Mouse (Mus musculus) hindbrain, postnatal 0 days (tissue): ENCODE measurements at regions not wholly inside any gene's neighbourhood (a gene's known extent, or its start where the extent isn't known, plus 50 kb on each side); places are given as distances from the start of the nearest gene placed in this dataset.

Experiments used
- ATAC-seq: fragments of 200-750 bp; cut with Nextera tagmentation; 2 replicates; pipeline ENCODE4 v1.8.0; 2017; ENCODE audit warnings: mild to moderate bottlenecking, moderate TSS enrichment, moderate library complexity
- DNase-seq: peaks from one replicate; pipeline ENCODE4 v3.0.0-alpha.2; 2015; ENCODE audit warnings: low spot score
- H3K27ac ChIP-seq: fragments of 300-500 bp; sonication (generic); 2 replicates; pipeline ENCODE4 v1.5.1; 2014; ENCODE audit warnings: mild to moderate bottlenecking
- H3K27me3 ChIP-seq: fragments of 300-500 bp; sonication (generic); 2 replicates; pipeline ENCODE4 v1.6.1; 2014; ENCODE audit warnings: low read length, mixed read lengths; ENCODE audit not compliant: insufficient read depth
- H3K36me3 ChIP-seq: fragments of 300-500 bp; sonication (generic); 2 replicates; pipeline ENCODE4 v1.6.1; 2014; ENCODE audit warnings: low read length, mixed read lengths; ENCODE audit not compliant: insufficient read depth
- H3K4me1 ChIP-seq: fragments of 300-500 bp; sonication (generic); 2 replicates; pipeline ENCODE4 v1.6.1; 2014; ENCODE audit warnings: antibody characterized with exemption, low read length, mixed read lengths; ENCODE audit not compliant: insufficient read depth
- H3K4me2 ChIP-seq: fragments of 300-500 bp; sonication (generic); 2 replicates; pipeline ENCODE4 v1.6.1; 2014; ENCODE audit warnings: low read depth, mild to moderate bottlenecking, low read length, moderate library complexity, mixed read lengths
- H3K4me3 ChIP-seq: fragments of 300-500 bp; sonication (generic); 2 replicates; pipeline ENCODE4 v1.5.1; 2014; ENCODE audit warnings: low read length
- H3K9ac ChIP-seq: fragments of 300-500 bp; sonication (generic); replicated peaks from 2 replicates; pipeline ENCODE4 v1.6.1; 2014; ENCODE audit warnings: mild to moderate bottlenecking, low read length, moderate library complexity, mixed read lengths
- H3K9me3 ChIP-seq: fragments of 300-500 bp; sonication (generic); 2 replicates; pipeline ENCODE4 v1.6.1; 2016; ENCODE audit warnings: low read length, mixed read lengths
- CTCF ChIP-seq: IDR thresholded peaks from 2 replicates; pipeline ENCODE4 v1.5.1; 2016; ENCODE audit warnings: antibody characterized with exemption, control low read depth, low read depth
- WGBS: fragments of 180-500 bp; shearing (Covaris S2); extraction: QIAGEN DNeasy Blood & Tissue Kit; methylation state at CpG from one replicate; pipeline ENCODE4 v1.1.7; 2014; 5-methylcytosine and 5-hydroxymethylcytosine counted together

- WGBS = 30% methylated on average over 12 of the region's 12 CpGs
- H3K9ac ChIP-seq = no peak overlapping the region
- H3K4me2 ChIP-seq = no peak overlapping the region
- ATAC-seq (no peak), DNase-seq (no peak)
- H3K36me3 ChIP-seq = no peaks in the 10 kb centered on the region
- H3K27me3 ChIP-seq = 0 out of 2 replicates have a peak, but pooled peaks cover 3% of the 10 kb centered on the region
- no peak overlapping the region for H3K27ac ChIP-seq
- H3K4me1 ChIP-seq = no peaks in the 10 kb centered on the region
- H3K9me3 ChIP-seq = no peaks in the 10 kb centered on the region
- no peak overlapping the region for H3K4me3 ChIP-seq
- TF ChIP-seq CTCF = no peak
These were observed 219.2 kb upstream of the Hes1 start for GRCm38 (mm10) chr16:29844706-29845596.

GRCm38 (mm10) chr16:29845597-29845986, 218.6 kb upstream of the Hes1 start:
- 0 out of 2 replicates have a peak, but pooled peaks cover 3% of the 10 kb centered on the region for H3K27me3 ChIP-seq
- H3K4me3 ChIP-seq = no peak overlapping the region
- no peak for ATAC-seq
- DNase-seq = no peak
- TF ChIP-seq CTCF = no peak
- no peak overlapping the region for H3K27ac ChIP-seq
- no peaks in the 10 kb centered on the region for H3K4me1 ChIP-seq
- no peak overlapping the region for H3K9ac ChIP-seq
- no peak overlapping the region for H3K4me2 ChIP-seq
- H3K36me3 ChIP-seq = no peaks in the 10 kb centered on the region
- no peaks in the 10 kb centered on the region for H3K9me3 ChIP-seq
- WGBS = 51% methylated on average over 8 of the region's 8 CpGs

- no peak for ATAC-seq
- no peak for DNase-seq
- Histone ChIP-seq H3K9ac (no peak overlapping the region), H3K36me3 (no peaks in the 10 kb centered on the region), H3K27me3 (0 out of 2 replicates have a peak, but pooled peaks cover 3% of the 10 kb centered on the region), H3K9me3 (no peaks in the 10 kb centered on the region), H3K27ac (no peak overlapping the region), H3K4me1 (no peaks in the 10 kb centered on the region), H3K4me3 (no peak overlapping the region), H3K4me2 (no peak overlapping the region)
- 71% methylated on average over 1 of the region's 1 CpGs for WGBS
- no peak for TF ChIP-seq CTCF
These were observed 217.1 kb upstream of the Hes1 start for GRCm38 (mm10) chr16:29847059-29847458.

- Histone ChIP-seq H3K27ac (no peak overlapping the region), H3K4me2 (no peak overlapping the region), H3K9ac (no peak overlapping the region), H3K9me3 (no peaks in the 10 kb centered on the region), H3K4me1 (no peaks in the 10 kb centered on the region), H3K27me3 (0 out of 2 replicates have a peak, but pooled peaks cover 3% of the 10 kb centered on the region), H3K36me3 (no peaks in the 10 kb centered on the region), H3K4me3 (no peak overlapping the region)
- no peak for TF ChIP-seq CTCF
- 92% methylated on average over 4 of the region's 4 CpGs for whole genome bisulfite sequencing
- DNase-seq = no peak
- ATAC-seq = no peak
These were observed 216.4 kb upstream of the Hes1 start for GRCm38 (mm10) chr16:29847734-29848133.

GRCm38 (mm10) chr16:29848527-29848926, 215.7 kb upstream of the Hes1 start:
- no peaks in the 10 kb centered on the region for H3K36me3 ChIP-seq
- H3K27ac ChIP-seq = no peak overlapping the region
- ATAC-seq (no peak), DNase-seq (no peak)
- no peaks in the 10 kb centered on the region for H3K4me1 ChIP-seq
- no peak overlapping the region for H3K4me2 ChIP-seq
- no peak overlapping the region for H3K4me3 ChIP-seq
- no peak for TF ChIP-seq CTCF
- H3K27me3 ChIP-seq = no peaks in the 10 kb centered on the region
- 89% methylated on average over 12 of the region's 12 CpGs for WGBS
- H3K9ac ChIP-seq = no peak overlapping the region
- no peaks in the 10 kb centered on the region for H3K9me3 ChIP-seq

GRCm38 (mm10) chr16:29849511-29849910, 214.7 kb upstream of the Hes1 start:
- H3K9me3 ChIP-seq = no peaks in the 10 kb centered on the region
- H3K4me3 ChIP-seq = no peak overlapping the region
- H3K4me1 ChIP-seq = no peaks in the 10 kb centered on the region
- no peaks in the 10 kb centered on the region for H3K36me3 ChIP-seq
- H3K27me3 ChIP-seq = no peaks in the 10 kb centered on the region
- H3K27ac ChIP-seq = no peak overlapping the region
- no peak for ATAC-seq
- H3K9ac ChIP-seq = no peak overlapping the region
- DNase-seq = no peak
- no peak for TF ChIP-seq CTCF
- 80% methylated on average over 7 of the region's 7 CpGs for WGBS
- H3K4me2 ChIP-seq = no peak overlapping the region

GRCm38 (mm10) chr16:29850616-29851015, 213.6 kb upstream of the Hes1 start:
- no peaks in the 10 kb centered on the region for H3K9me3 ChIP-seq
- no peak for TF ChIP-seq CTCF
- H3K4me1 ChIP-seq = no peaks in the 10 kb centered on the region
- no peak for ATAC-seq
- no peak for DNase-seq
- no peaks in the 10 kb centered on the region for H3K36me3 ChIP-seq
- no peak overlapping the region for H3K4me2 ChIP-seq
- H3K27ac ChIP-seq = no peak overlapping the region
- 61% methylated on average over 3 of the region's 3 CpGs for WGBS
- H3K27me3 ChIP-seq = no peaks in the 10 kb centered on the region
- no peak overlapping the region for H3K9ac ChIP-seq
- H3K4me3 ChIP-seq = no peak overlapping the region
